Mouse (Mus musculus) liver, embryonic 16.5 days (tissue): ENCODE measurements around the gene Stpg3. TPM values are rescaled to one million over a fixed set of nuclear protein-coding genes. Genes with fewer than 3 reads are reported as not detected.

Experiments used
- ATAC-seq: fragments of 200-750 bp; cut with Nextera tagmentation; 2 replicates; pipeline ENCODE4 v1.8.0; 2017; ENCODE audit warnings: low read depth, mild to moderate bottlenecking, moderate number of reproducible peaks, moderate library complexity
- H3K27ac ChIP-seq: fragments of 300-500 bp; sonication (generic); 2 replicates; pipeline ENCODE4 v1.5.1; 2014; ENCODE audit warnings: mild to moderate bottlenecking, low read length
- H3K27me3 ChIP-seq: fragments of 300-500 bp; sonication (generic); 2 replicates; pipeline ENCODE4 v1.6.1; 2014; ENCODE audit warnings: low read depth, low read length, mixed read lengths; ENCODE audit not compliant: control insufficient read depth, insufficient read depth
- H3K36me3 ChIP-seq: fragments of 300-500 bp; sonication (generic); 2 replicates; pipeline ENCODE4 v1.6.1; 2014; ENCODE audit warnings: mild to moderate bottlenecking; ENCODE audit not compliant: control insufficient read depth, insufficient read depth
- H3K4me1 ChIP-seq: fragments of 300-500 bp; sonication (generic); 2 replicates; pipeline ENCODE4 v1.6.1; 2014; ENCODE audit warnings: low read depth, low read length, mixed read lengths; ENCODE audit not compliant: control insufficient read depth
- H3K4me2 ChIP-seq: fragments of 300-500 bp; sonication (generic); 2 replicates; pipeline ENCODE4 v1.6.1; 2014; ENCODE audit warnings: low read depth, low read length, mixed read lengths
- H3K4me3 ChIP-seq: fragments of 300-500 bp; sonication (generic); 2 replicates; pipeline ENCODE4 v1.5.1; 2014; ENCODE audit warnings: low read depth, mild to moderate bottlenecking, low read length
- H3K9ac ChIP-seq: fragments of 300-500 bp; sonication (generic); 2 replicates; pipeline ENCODE4 v1.6.1; 2014; ENCODE audit warnings: low read depth, low read length
- H3K9me3 ChIP-seq: fragments of 300-500 bp; sonication (generic); replicated peaks from 2 replicates; pipeline ENCODE4 v1.6.1; 2016; ENCODE audit warnings: low read length; ENCODE audit not compliant: control insufficient read depth
- WGBS: fragments of 180-500 bp; shearing (Covaris S2); extraction: QIAGEN DNeasy Blood & Tissue Kit; methylation state at CpG from one replicate; pipeline ENCODE4 v1.1.7; 2014; ENCODE audit not compliant: insufficient replicate concordance; 5-methylcytosine and 5-hydroxymethylcytosine counted together
- polyA plus RNA-seq: library from polyadenylated mRNA; unstranded; fragments of >200 nt; fragmentation: Nextera tagmentation; extraction: Ambion mirVana; gene quantifications from 2 replicates; pipeline ENCODE4 v1.2.1, GENCODE M21; 2015

The Stpg3 gene
- polyA plus RNA-seq, 1 experiment from 2014 or later = not detected

GRCm38 (mm10) chr2:25240310-25240709 lies 25.9 kb upstream of the Stpg3 start:
- Histone ChIP-seq H3K27ac (no peak overlapping the region), H3K4me3 (peak overlapping the region; percentile 56), H3K4me2 (peak overlapping the region; percentile 73), H3K4me1 (peaks cover 19% of the 10 kb centered on the region), H3K27me3 (peaks cover 29% of the 10 kb centered on the region), H3K36me3 (no peaks in the 10 kb centered on the region), H3K9me3 (no peaks in the 10 kb centered on the region), H3K9ac (no peak overlapping the region)
- no peak for ATAC-seq
- WGBS = 45% methylated on average over 8 of the region's 8 CpGs

GRCm38 (mm10) chr2:25239766-25240165 lies 25.3 kb upstream of the Stpg3 start:
- Histone ChIP-seq H3K4me1 (peaks cover 19% of the 10 kb centered on the region), H3K4me3 (no peak overlapping the region), H3K27me3 (peaks cover 29% of the 10 kb centered on the region), H3K9me3 (no peaks in the 10 kb centered on the region), H3K36me3 (no peaks in the 10 kb centered on the region), H3K4me2 (no peak overlapping the region), H3K27ac (no peak overlapping the region), H3K9ac (no peak overlapping the region)
- 64% methylated on average over 3 of the region's 3 CpGs for WGBS
- ATAC-seq = no peak

- Histone ChIP-seq H3K4me2 (no peak overlapping the region), H3K4me3 (no peak overlapping the region), H3K9me3 (no peaks in the 10 kb centered on the region), H3K36me3 (no peaks in the 10 kb centered on the region), H3K27me3 (peaks cover 26% of the 10 kb centered on the region), H3K4me1 (peaks cover 19% of the 10 kb centered on the region), H3K27ac (no peak overlapping the region), H3K9ac (no peak overlapping the region)
- no peak for ATAC-seq
Observed at GRCm38 (mm10) chr2:25238106-25238505, 23.7 kb upstream of the Stpg3 start.

- no peak for ATAC-seq
- no peak overlapping the region for H3K4me3 ChIP-seq
- peaks cover 19% of the 10 kb centered on the region for H3K4me1 ChIP-seq
- H3K4me2 ChIP-seq = no peak overlapping the region
- H3K27ac ChIP-seq = no peak overlapping the region
- H3K27me3 ChIP-seq = peaks cover 20% of the 10 kb centered on the region
- no peak overlapping the region for H3K9ac ChIP-seq
- no peaks in the 10 kb centered on the region for H3K9me3 ChIP-seq
- 40% methylated on average over 4 of the region's 4 CpGs for WGBS
- H3K36me3 ChIP-seq = no peaks in the 10 kb centered on the region
Observed at GRCm38 (mm10) chr2:25237522-25237921, 23.1 kb upstream of the Stpg3 start.

GRCm38 (mm10) chr2:25236614-25237013 lies 22.2 kb upstream of the Stpg3 start, which contains the start of gene Rnf224:
Rnf224 (minus strand) TSS chr2:25236787.
- Histone ChIP-seq H3K4me2 (no peak within 1 kb of the TSS), H3K9ac (no peak within 1 kb of the TSS), H3K27me3 (peaks cover 11% of the 10 kb centered on the region), H3K36me3 (no peaks in the 10 kb centered on the region), H3K4me3 (no peak within 1 kb of the TSS), H3K4me1 (peaks cover 10% of the 10 kb centered on the region), H3K9me3 (no peaks in the 10 kb centered on the region), H3K27ac (no peak within 1 kb of the TSS)
- WGBS = 35% methylated on average over 8 of the region's 8 CpGs
- ATAC-seq = no peak

GRCm38 (mm10) chr2:25234551-25235220 lies 20.2 kb upstream of the Stpg3 start:
- no peak overlapping the region for H3K4me3 ChIP-seq
- no peak overlapping the region for H3K9ac ChIP-seq
- no peaks in the 10 kb centered on the region for H3K9me3 ChIP-seq
- no peaks in the 10 kb centered on the region for H3K36me3 ChIP-seq
- no peak overlapping the region for H3K27ac ChIP-seq
- no peak for ATAC-seq
- H3K4me2 ChIP-seq = no peak overlapping the region
- no peaks in the 10 kb centered on the region; the same call in 1 of the 2 replicates for H3K27me3 ChIP-seq
- WGBS = 38% methylated on average over 5 of the region's 5 CpGs
- H3K4me1 ChIP-seq = no peaks in the 10 kb centered on the region

GRCm38 (mm10) chr2:25234050-25234449 lies 19.6 kb upstream of the Stpg3 start, which contains the start of gene Slc34a3:
Slc34a3 (minus strand) TSS chr2:25234364.
- Histone ChIP-seq H3K4me2 (no peak within 1 kb of the TSS), H3K9me3 (no peaks in the 10 kb centered on the region), H3K9ac (no peak within 1 kb of the TSS), H3K4me3 (no peak within 1 kb of the TSS), H3K4me1 (peaks cover under 1% of the 10 kb centered on the region; the same call in 1 of the 2 replicates), H3K27me3 (no peaks in the 10 kb centered on the region; the same call in 1 of the 2 replicates), H3K27ac (no peak within 1 kb of the TSS), H3K36me3 (no peaks in the 10 kb centered on the region)
- no peak for ATAC-seq
- 63% methylated on average over 3 of the region's 3 CpGs for WGBS

- Histone ChIP-seq H3K4me3 (no peak overlapping the region), H3K36me3 (no peaks in the 10 kb centered on the region), H3K9me3 (no peaks in the 10 kb centered on the region), H3K9ac (no peak overlapping the region), H3K4me1 (peaks cover 6% of the 10 kb centered on the region), H3K27ac (no peak overlapping the region), H3K27me3 (no peaks in the 10 kb centered on the region; the same call in 1 of the 2 replicates), H3K4me2 (no peak overlapping the region)
- ATAC-seq = no peak
- 7% methylated on average over 4 of the region's 4 CpGs for WGBS
Observed at GRCm38 (mm10) chr2:25233421-25233820, 19.0 kb upstream of the Stpg3 start.

- no peak for ATAC-seq
- Histone ChIP-seq H3K27me3 (no peaks in the 10 kb centered on the region; the same call in 1 of the 2 replicates), H3K27ac (no peak overlapping the region)
Observed at GRCm38 (mm10) chr2:25231038-25231437, 16.6 kb upstream of the Stpg3 start.

More at GRCm38 (mm10) chr2:25231038-25231437, 16.6 kb upstream of the Stpg3 start:
- Histone ChIP-seq H3K4me3 (no peak overlapping the region), H3K4me2 (no peak overlapping the region), H3K4me1 (peaks cover 10% of the 10 kb centered on the region), H3K9ac (no peak overlapping the region), H3K36me3 (no peaks in the 10 kb centered on the region), H3K9me3 (no peaks in the 10 kb centered on the region)
- WGBS = 63% methylated on average over 12 of the region's 12 CpGs
